In the genomic region with DNA sequence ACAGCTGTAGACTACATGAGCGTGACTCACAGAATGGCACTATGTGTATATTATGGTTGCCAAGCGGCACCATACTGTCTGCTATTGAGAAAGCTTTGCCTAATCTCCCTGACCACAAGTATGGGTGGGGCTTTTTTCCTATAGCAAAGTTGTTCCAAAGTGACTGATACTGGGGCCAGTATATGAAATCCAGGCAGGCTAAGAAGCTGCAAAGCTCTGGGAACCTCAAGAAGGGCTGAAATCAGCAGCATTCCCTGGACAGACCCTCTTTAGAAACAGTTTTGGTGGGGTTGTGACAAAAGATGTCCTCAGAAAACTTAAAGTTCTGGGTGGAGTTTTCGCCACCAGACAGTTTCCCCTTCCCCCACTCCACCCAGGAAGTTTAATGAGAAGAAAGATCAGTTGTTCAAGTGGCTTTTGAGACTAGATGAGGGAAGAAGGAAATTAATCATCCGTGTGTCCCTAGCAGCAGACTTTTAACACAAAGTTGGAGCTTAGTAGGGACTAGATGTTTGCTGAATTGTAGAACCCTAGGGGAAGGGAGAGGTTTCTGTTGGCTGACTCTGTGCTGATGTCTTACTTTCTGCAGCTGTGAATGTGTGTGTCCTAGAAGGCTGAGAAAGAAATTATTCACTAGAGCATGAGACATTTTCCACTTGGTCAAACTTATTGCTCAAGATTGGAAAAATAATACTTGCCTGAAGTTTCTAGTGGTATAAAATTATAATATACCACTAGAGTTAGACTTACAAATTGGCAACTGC, we compare ENCODE assay signal across 8 mouse cellular contexts. TPM values are rescaled to one million over a fixed set of nuclear protein-coding genes. Genes with fewer than 3 reads are reported as not detected.
A peak's percentile ranks its signal among the peaks of the same experiment; 100 is the strongest.
DNase-seq lines count a peak whose midpoint lies in the region; ATAC-seq lines count a peak whose summit lies in the region.

No protein-coding gene starts in this region.

- no peaks in the 10 kb centered on the region for H3K36me3 ChIP-seq in liver, embryonic 13.5 days
- no peaks in the 10 kb centered on the region for H3K36me3 ChIP-seq in stomach, embryonic 14.5 days (ENCODE audit: control insufficient read depth, insufficient read depth, low read length)

- H3K27ac ChIP-seq in liver, embryonic 13.5 days, result peak overlapping the region; percentile 61
- peak overlapping the region; percentile 78 for H3K27ac ChIP-seq in stomach, embryonic 14.5 days (ENCODE audit: low read length)

- peak overlapping the region; percentile 50 for H3K4me2 ChIP-seq in liver, embryonic 13.5 days
- 0 out of 2 replicates have a peak overlapping the region, but pooled peaks have one; percentile 14 for H3K4me2 ChIP-seq in stomach, embryonic 14.5 days (replicated peaks; ENCODE audit: low read depth, low read length)

- H3K4me3 ChIP-seq in liver, embryonic 13.5 days (replicated peaks), result peak overlapping the region; percentile 19; the same call in 1 of the 2 replicates
- no peak overlapping the region for H3K4me3 ChIP-seq in stomach, embryonic 14.5 days (ENCODE audit: low read depth, low read length)

- ATAC-seq in liver, embryonic 13.5 days (ENCODE audit: low read depth), result peak; percentile 99
- peak; percentile 75; the same call in 1 of the 2 replicates for ATAC-seq in stomach, embryonic 14.5 days (ENCODE audit: insufficient number of reproducible peaks, insufficient read depth, low FRiP score, low read depth)

- no peaks in the 10 kb centered on the region for H3K9me3 ChIP-seq in liver, embryonic 13.5 days (replicated peaks)
- H3K9me3 ChIP-seq in stomach, embryonic 14.5 days (ENCODE audit: control insufficient read depth, low read depth, low read length), result no peaks in the 10 kb centered on the region

- WGBS in liver, embryonic 13.5 days (ENCODE audit: insufficient replicate concordance), result 25% methylated on average over 4 of the region's 4 CpGs
- 53% methylated on average over 4 of the region's 4 CpGs for WGBS in stomach, embryonic 14.5 days

- peak; percentile 9 for DNase-seq in spleen, adult 12 weeks (ENCODE audit: low spot score)
- no peak for DNase-seq in spleen, postnatal 4 days (ENCODE audit: low spot score in 2 of 2)
- peak; percentile 18 to 28 for DNase-seq in heart, adult 9 months (ENCODE audit: low spot score in 2 of 2)
- DNase-seq in liver, embryonic 13.5 days, result peak; percentile 41
- DNase-seq in right cerebral cortex, postnatal 4 days, result no peak
- DNase-seq in layer of hippocampus, postnatal 14 days (ENCODE audit: low spot score in 2 of 2), result no peak
- no peak for DNase-seq in frontal cortex, adult 2 months (ENCODE audit: extremely low spot score in 1 of 2, low spot score in 1 of 2)

- peaks cover 13% of the 10 kb centered on the region for H3K4me1 ChIP-seq in liver, embryonic 13.5 days (replicated peaks)
- H3K4me1 ChIP-seq in stomach, embryonic 14.5 days (ENCODE audit: control insufficient read depth, insufficient read depth, low read length), result 0 out of 2 replicates have a peak, but pooled peaks cover 3% of the 10 kb centered on the region

- no peaks in the 10 kb centered on the region for H3K27me3 ChIP-seq in liver, embryonic 13.5 days
- no peaks in the 10 kb centered on the region for H3K27me3 ChIP-seq in stomach, embryonic 14.5 days (ENCODE audit: control insufficient read depth, insufficient read depth, low read length)

- H3K9ac ChIP-seq in liver, embryonic 13.5 days, result no peak overlapping the region
- no peak overlapping the region for H3K9ac ChIP-seq in stomach, embryonic 14.5 days (replicated peaks; ENCODE audit: low read depth, low read length)

RNA-seq across cellular contexts. Expression of a gene that starts 2.2 kb away (rescaled TPM):
- 0.97 and 1.00 TPM in 2 replicates for polyA plus RNA-seq in liver, embryonic 13.5 days (2015; fragmentation: Nextera tagmentation; extraction: Ambion mirVana)
- 0.81 and 1.2 TPM in 2 replicates for polyA plus RNA-seq in stomach, embryonic 14.5 days (2014; fragmentation: Nextera tagmentation; extraction: Ambion mirVana)
- under 1 TPM; 0.48 TPM for total RNA-seq in layer of hippocampus, postnatal 14 days (2021)
- polyA plus RNA-seq in frontal cortex, adult 2 months (2012; rRNA removed), result 0.29 and 0.46 TPM in 2 replicates

Comparison
In these comparisons a context has a peak if more than half of its experiments do, and no peak if none do; other contexts are left out.
1. DNase-seq: peak in spleen, adult 12 weeks (single experiment), heart, adult 9 months (2 of 2) and liver, embryonic 13.5 days (single experiment); none in spleen, postnatal 4 days (0 of 2), right cerebral cortex, postnatal 4 days (single experiment), layer of hippocampus, postnatal 14 days (0 of 2) and frontal cortex, adult 2 months (0 of 2).